Mouse (Mus musculus) fibroblast of lung, adult 2 months (primary cell): Measurements from ENCODE around the gene Spib.

ENCODE experiments used
- DNase-seq: peaks from one replicate; pipeline ENCODE4 v3.0.0-alpha.2; 2011; ENCODE audit warnings: low read depth

Gene Spib

GRCm38 (mm10) chr7:44531946-44532732, at the start of gene Spib:
Spib (minus strand) TSS chr7:44532071.
- DNase-seq, result no peak

GRCm38 (mm10) chr7:44581637-44582036, 49.8 kb upstream of the Spib start:
- DNase-seq, result no peak

GRCm38 (mm10) chr7:44576333-44576844, 44.5 kb upstream of the Spib start:
- DNase-seq, result no peak

- no peak for DNase-seq
Measured at GRCm38 (mm10) chr7:44572956-44573484, 41.1 kb upstream of the Spib start.

- no peak for DNase-seq
Measured at GRCm38 (mm10) chr7:44572213-44572701, 40.4 kb upstream of the Spib start, which contains the start of gene Napsa. Napsa (plus strand) TSS chr7:44572380.

- DNase-seq, result no peak
Measured at GRCm38 (mm10) chr7:44571811-44572210, 39.9 kb upstream of the Spib start.

GRCm38 (mm10) chr7:44570989-44571388, 39.1 kb upstream of the Spib start:
- DNase-seq, result no peak

GRCm38 (mm10) chr7:44568803-44569202, 36.9 kb upstream of the Spib start:
- DNase-seq, result no peak

GRCm38 (mm10) chr7:44565414-44565813, 33.5 kb upstream of the Spib start:
- no peak for DNase-seq

GRCm38 (mm10) chr7:44564486-44564885, 32.6 kb upstream of the Spib start:
- DNase-seq, result no peak

- no peak for DNase-seq
Measured at GRCm38 (mm10) chr7:44563284-44563683, 31.4 kb upstream of the Spib start.

- peak; percentile 67 for DNase-seq
Measured at GRCm38 (mm10) chr7:44560435-44561400, 28.8 kb upstream of the Spib start.

GRCm38 (mm10) chr7:44557629-44558028, 25.8 kb upstream of the Spib start:
- DNase-seq, result no peak

GRCm38 (mm10) chr7:44553826-44554225, 22.0 kb upstream of the Spib start, which contains the start of gene Nr1h2:
Nr1h2 (minus strand) TSS chr7:44553951.
- DNase-seq, result peak; percentile 82

- DNase-seq, result peak; percentile 62
Measured at GRCm38 (mm10) chr7:44553196-44553764, 21.4 kb upstream of the Spib start.

- no peak for DNase-seq
Measured at GRCm38 (mm10) chr7:44552141-44552908, 20.5 kb upstream of the Spib start.

GRCm38 (mm10) chr7:44551731-44552130, 19.9 kb upstream of the Spib start:
- no peak for DNase-seq

- DNase-seq, result no peak
Measured at GRCm38 (mm10) chr7:44551301-44551700, 19.4 kb upstream of the Spib start.

GRCm38 (mm10) chr7:44550409-44550678, 18.5 kb upstream of the Spib start:
- DNase-seq, result no peak

- DNase-seq, result no peak
Measured at GRCm38 (mm10) chr7:44549621-44550408, 17.9 kb upstream of the Spib start.
